Mouse (Mus musculus) heart, postnatal 0 days (tissue): Measurements from ENCODE around the gene Cd79b. TPM values are rescaled to one million over a fixed set of nuclear protein-coding genes. Genes with fewer than 3 reads are reported as not detected.

ENCODE experiments used
- ATAC-seq: fragments of 200-750 bp; cut with Nextera tagmentation; 2 replicates; pipeline ENCODE4 v1.8.0; 2017; ENCODE audit warnings: low read depth, moderate number of reproducible peaks, moderate library complexity; ENCODE audit not compliant: insufficient read depth
- DNase-seq: peaks from one replicate; pipeline ENCODE4 v3.0.0-alpha.2; 2016; ENCODE audit warnings: low spot score
- H3K27ac ChIP-seq: fragments of 300-500 bp; sonication (generic); 2 replicates; pipeline ENCODE4 v1.5.1; 2014; ENCODE audit warnings: low read depth, mild to moderate bottlenecking
- H3K27me3 ChIP-seq: fragments of 300-500 bp; sonication (generic); 2 replicates; pipeline ENCODE4 v1.6.1; 2014; ENCODE audit warnings: low read length, mixed read lengths; ENCODE audit not compliant: control insufficient read depth, insufficient read depth
- H3K36me3 ChIP-seq: fragments of 300-500 bp; sonication (generic); replicated peaks from 2 replicates; pipeline ENCODE4 v1.6.1; 2014; ENCODE audit warnings: low read length, mixed read lengths; ENCODE audit not compliant: control insufficient read depth, insufficient read depth
- H3K4me1 ChIP-seq: fragments of 300-500 bp; sonication (generic); 2 replicates; pipeline ENCODE4 v1.6.1; 2014; ENCODE audit warnings: antibody characterized with exemption; ENCODE audit not compliant: control insufficient read depth, insufficient read depth
- H3K4me2 ChIP-seq: fragments of 300-500 bp; sonication (generic); 2 replicates; pipeline ENCODE4 v1.6.1; 2014; ENCODE audit warnings: low read depth, mild to moderate bottlenecking, low read length, moderate library complexity
- H3K4me3 ChIP-seq: fragments of 300-500 bp; sonication (generic); 2 replicates; pipeline ENCODE4 v1.5.1; 2014; ENCODE audit warnings: low read depth, low read length
- H3K9ac ChIP-seq: fragments of 300-500 bp; sonication (generic); replicated peaks from 2 replicates; pipeline ENCODE4 v1.6.1; 2014; ENCODE audit warnings: low read depth, low read length, mixed read lengths
- H3K9me3 ChIP-seq: fragments of 300-500 bp; sonication (generic); replicated peaks from 2 replicates; pipeline ENCODE4 v1.6.1; 2016; ENCODE audit warnings: low read length; ENCODE audit not compliant: control insufficient read depth
- CTCF ChIP-seq: IDR thresholded peaks from 2 replicates; pipeline ENCODE4 v1.5.1; 2016; ENCODE audit warnings: antibody characterized with exemption, control low read depth, low read depth
- EP300 ChIP-seq: IDR thresholded peaks from 2 replicates; pipeline ENCODE4 v1.6.1; 2016; ENCODE audit warnings: antibody characterized with exemption, low read depth
- WGBS: fragments of 180-500 bp; shearing (Covaris S2); extraction: QIAGEN DNeasy Blood & Tissue Kit; methylation state at CpG from one replicate; pipeline ENCODE4 v1.1.7; 2014; 5-methylcytosine and 5-hydroxymethylcytosine counted together
- polyA plus RNA-seq: library from polyadenylated mRNA; unstranded; fragments of >200 nt; fragmentation: Nextera tagmentation; extraction: Ambion mirVana; gene quantifications from 2 replicates; pipeline ENCODE4 v1.2.1, GENCODE M21; 2015
- total RNA-seq: library from RNA; depleted of rRNA; stranded (reverse); fragments of >200 nt; gene quantifications from 2 replicates; pipeline ENCODE4 v1.2.3, GENCODE M21; 2014; ENCODE audit warnings: low replicate concordance

Cd79b gene
- total and polyA plus RNA-seq, 2 experiments from 2014 or later = 0.19 to 1.2 TPM

GRCm38 (mm10) chr11:106338870-106339269 lies 24.3 kb upstream of the Cd79b start:
- no peak overlapping the region for H3K9ac ChIP-seq
- H3K27ac ChIP-seq = no peak overlapping the region
- no peak overlapping the region for H3K4me3 ChIP-seq
- no peaks in the 10 kb centered on the region for H3K9me3 ChIP-seq
- 74% methylated on average over 7 of the region's 7 CpGs for WGBS
- H3K4me1 ChIP-seq = 0 out of 2 replicates have a peak, but pooled peaks cover 4% of the 10 kb centered on the region
- DNase-seq (no peak), ATAC-seq (no peak)
- H3K36me3 ChIP-seq = no peaks in the 10 kb centered on the region
- TF ChIP-seq EP300 = no peak
- no peak for TF ChIP-seq CTCF
- no peak overlapping the region for H3K4me2 ChIP-seq
- no peaks in the 10 kb centered on the region for H3K27me3 ChIP-seq

DNA sequence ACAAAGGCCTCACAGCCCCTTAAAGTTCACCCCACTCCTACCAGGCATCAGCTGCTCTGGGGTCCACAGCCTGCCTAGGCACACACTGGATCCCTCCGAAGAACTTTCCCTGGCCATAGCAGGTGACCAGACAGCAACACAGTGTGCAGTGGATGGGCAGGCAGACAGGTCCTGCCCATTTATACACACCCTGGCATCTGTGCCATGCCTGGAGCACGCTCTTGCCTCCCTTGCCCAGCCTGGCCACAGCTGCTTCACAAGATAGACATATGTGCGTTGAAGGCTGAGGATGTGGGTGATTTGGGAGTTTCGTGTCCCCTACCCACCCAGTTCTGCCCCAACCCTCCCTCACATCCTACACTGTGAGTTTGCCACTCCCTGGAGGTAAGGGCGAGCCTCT lies 23.5 kb upstream of the Cd79b start:
- DNase-seq (no peak), ATAC-seq (no peak)
- WGBS = 86% methylated on average over 5 of the region's 5 CpGs

DNA sequence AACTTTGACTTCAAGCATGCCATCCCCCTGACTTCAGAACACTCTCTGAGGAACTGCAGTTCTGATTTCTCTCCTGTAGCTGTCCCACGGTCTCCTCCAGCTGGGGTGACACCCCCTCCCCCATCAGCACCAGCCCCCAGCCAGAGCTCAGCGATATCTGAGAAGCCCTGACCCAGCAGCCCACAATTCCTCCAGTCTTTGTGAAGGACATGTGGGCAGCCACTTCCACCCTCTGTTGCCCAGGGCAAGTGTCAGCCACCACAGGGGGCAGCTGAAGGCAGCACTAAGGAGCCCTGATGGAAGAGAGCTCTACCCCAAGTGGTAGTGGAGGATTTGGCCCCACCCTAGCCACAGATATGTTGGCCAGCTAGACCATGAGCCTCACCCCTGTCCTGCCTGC lies 19.5 kb upstream of the Cd79b start:
- H3K4me3 ChIP-seq = no peak overlapping the region
- H3K27me3 ChIP-seq = no peaks in the 10 kb centered on the region
- TF ChIP-seq CTCF (no peak), EP300 (no peak)
- no peak for DNase-seq
- H3K4me2 ChIP-seq = no peak overlapping the region
- no peaks in the 10 kb centered on the region for H3K36me3 ChIP-seq
- peaks cover 5% of the 10 kb centered on the region; the same call in 1 of the 2 replicates for H3K4me1 ChIP-seq
- WGBS = 24% methylated on average over 2 of the region's 2 CpGs
- H3K9ac ChIP-seq = no peak overlapping the region
- ATAC-seq = no peak
- no peak overlapping the region for H3K27ac ChIP-seq
- H3K9me3 ChIP-seq = no peaks in the 10 kb centered on the region

More for the DNA sequence above, 23.5 kb upstream of the Cd79b start:
- no peak for TF ChIP-seq CTCF
- no peak for TF ChIP-seq EP300
- Histone ChIP-seq H3K4me1 (0 out of 2 replicates have a peak, but pooled peaks cover 4% of the 10 kb centered on the region), H3K4me2 (no peak overlapping the region), H3K27ac (no peak overlapping the region), H3K36me3 (no peaks in the 10 kb centered on the region), H3K4me3 (no peak overlapping the region), H3K9ac (no peak overlapping the region), H3K9me3 (no peaks in the 10 kb centered on the region), H3K27me3 (no peaks in the 10 kb centered on the region)

GRCm38 (mm10) chr11:106332458-106332857 lies 17.9 kb upstream of the Cd79b start:
- DNase-seq (peak; percentile 36), ATAC-seq (no peak)
- no peak overlapping the region for H3K4me3 ChIP-seq
- H3K9me3 ChIP-seq = no peaks in the 10 kb centered on the region
- no peaks in the 10 kb centered on the region for H3K27me3 ChIP-seq
- H3K4me2 ChIP-seq = no peak overlapping the region
- 24% methylated on average over 4 of the region's 4 CpGs for WGBS
- H3K4me1 ChIP-seq = peaks cover 15% of the 10 kb centered on the region; the same call in 1 of the 2 replicates
- no peaks in the 10 kb centered on the region for H3K36me3 ChIP-seq
- TF ChIP-seq CTCF (no peak), EP300 (no peak)
- H3K9ac ChIP-seq = no peak overlapping the region
- peak overlapping the region; percentile 36 for H3K27ac ChIP-seq

- ATAC-seq = peak; percentile 17
Observed at GRCm38 (mm10) chr11:106329682-106330081, 15.1 kb upstream of the Cd79b start.

GRCm38 (mm10) chr11:106329128-106329527 lies 14.6 kb upstream of the Cd79b start:
- DNase-seq = peak; percentile 88
- TF ChIP-seq CTCF (no peak), EP300 (peak; percentile 76)
- H3K27me3 ChIP-seq = no peaks in the 10 kb centered on the region
- ATAC-seq = peak; percentile 93
- no peak overlapping the region for H3K9ac ChIP-seq
- H3K4me1 ChIP-seq = peaks cover 15% of the 10 kb centered on the region; the same call in 1 of the 2 replicates
- peak overlapping the region; percentile 83 for H3K27ac ChIP-seq
- H3K9me3 ChIP-seq = no peaks in the 10 kb centered on the region
- no peak overlapping the region for H3K4me3 ChIP-seq
- no peaks in the 10 kb centered on the region for H3K36me3 ChIP-seq
- 14% methylated on average over 6 of the region's 6 CpGs for WGBS
- peak overlapping the region; percentile 18; the same call in 1 of the 2 replicates for H3K4me2 ChIP-seq

More at GRCm38 (mm10) chr11:106329682-106330081, 15.1 kb upstream of the Cd79b start:
- peak; percentile 52 for DNase-seq
- 29% methylated on average over 7 of the region's 7 CpGs for WGBS
- H3K4me3 ChIP-seq = no peak overlapping the region
- peak overlapping the region; percentile 83 for H3K27ac ChIP-seq
- H3K9me3 ChIP-seq = no peaks in the 10 kb centered on the region
- TF ChIP-seq CTCF (peak; percentile 62), EP300 (no peak)
- H3K36me3 ChIP-seq = no peaks in the 10 kb centered on the region
- no peak overlapping the region for H3K9ac ChIP-seq
- H3K27me3 ChIP-seq = no peaks in the 10 kb centered on the region
- H3K4me1 ChIP-seq = peaks cover 15% of the 10 kb centered on the region; the same call in 1 of the 2 replicates
- H3K4me2 ChIP-seq = peak overlapping the region; percentile 18; the same call in 1 of the 2 replicates
